ENCODE assay signal across 8 mouse cellular contexts in genomic region chr3:146769940-146770659, GRCm38 (mm10). TPM values are rescaled to one million over a fixed set of nuclear protein-coding genes. Genes with fewer than 3 reads are reported as not detected.
DNase-seq lines count a peak whose midpoint lies in the region; ATAC-seq and TF ChIP-seq lines count a peak whose summit lies in the region.

No protein-coding gene starts in this region.

- no peaks in the 10 kb centered on the region for H3K36me3 ChIP-seq in E14TG2a.4 (ENCODE audit: insufficient read depth, low read length)
- no peaks in the 10 kb centered on the region for H3K36me3 ChIP-seq in forebrain, embryonic 16.5 days (ENCODE audit: control insufficient read depth, insufficient read depth)
- H3K36me3 ChIP-seq in midbrain, embryonic 14.5 days (ENCODE audit: control insufficient read depth, insufficient read depth, low read length) = no peaks in the 10 kb centered on the region
- no peaks in the 10 kb centered on the region for H3K36me3 ChIP-seq in kidney, adult 2 months (ENCODE audit: control insufficient read depth, insufficient read depth, low read length)

- ATAC-seq in cerebellum, adult (ENCODE audit: insufficient number of reproducible peaks, low FRiP score, low TSS enrichment) = peak; percentile 60
- peak; percentile 85 for ATAC-seq in forebrain, embryonic 16.5 days
- ATAC-seq in midbrain, embryonic 14.5 days (ENCODE audit: low FRiP score, low TSS enrichment) = peak; percentile 72

- peak overlapping the region; percentile 72 for H3K4me2 ChIP-seq in forebrain, embryonic 16.5 days (ENCODE audit: low read length)
- H3K4me2 ChIP-seq in midbrain, embryonic 14.5 days (ENCODE audit: low read length) = peak overlapping the region; percentile 63

- no peak for TF ChIP-seq CTCF in E14TG2a.4 (conservative IDR thresholded peaks at IDR 0.05; ENCODE audit: low read length)
- no peak for TF ChIP-seq CTCF in kidney, adult 2 months (conservative IDR thresholded peaks at IDR 0.05; ENCODE audit: insufficient read depth, insufficient read length, low read depth, low read length)

- TF ChIP-seq POLR2A in kidney, adult 2 months (IDR thresholded peaks at IDR 0.05; ENCODE audit: low read depth, low read length) = no peak

- H3K27ac ChIP-seq in forebrain, embryonic 16.5 days (ENCODE audit: low read length) = peak overlapping the region; percentile 97
- H3K27ac ChIP-seq in midbrain, embryonic 14.5 days (replicated peaks; ENCODE audit: low read depth, low read length) = peak overlapping the region; percentile 95
- H3K27ac ChIP-seq in kidney, adult 2 months (ENCODE audit: insufficient read depth, low read depth, low read length) = no peak overlapping the region

- H3K9ac ChIP-seq in forebrain, embryonic 16.5 days (replicated peaks; ENCODE audit: low read depth, low read length) = peak overlapping the region; percentile 64
- peak overlapping the region; percentile 76 for H3K9ac ChIP-seq in midbrain, embryonic 14.5 days (replicated peaks; ENCODE audit: low read length)

- peak overlapping the region; percentile 20; the same call in 1 of the 2 replicates for H3K4me3 ChIP-seq in E14TG2a.4 (replicated peaks; ENCODE audit: low read length)
- H3K4me3 ChIP-seq in forebrain, embryonic 16.5 days (replicated peaks; ENCODE audit: low read length) = peak overlapping the region; percentile 51
- H3K4me3 ChIP-seq in midbrain, embryonic 14.5 days (replicated peaks; ENCODE audit: low read depth, low read length) = peak overlapping the region; percentile 43
- no peak overlapping the region for H3K4me3 ChIP-seq in kidney, adult 2 months (ENCODE audit: insufficient read depth, low read depth, low read length)

- H3K4me1 ChIP-seq in E14TG2a.4 (replicated peaks; ENCODE audit: low read depth, low read length) = peaks cover 51% of the 10 kb centered on the region
- H3K4me1 ChIP-seq in forebrain, embryonic 16.5 days (replicated peaks; ENCODE audit: control insufficient read depth, insufficient read depth, low read length) = peaks cover 34% of the 10 kb centered on the region
- peaks cover 23% of the 10 kb centered on the region for H3K4me1 ChIP-seq in midbrain, embryonic 14.5 days (ENCODE audit: control insufficient read depth, insufficient read depth, low read length)
- H3K4me1 ChIP-seq in kidney, adult 2 months (ENCODE audit: control insufficient read depth, insufficient read depth, low read length) = no peaks in the 10 kb centered on the region

- WGBS in forebrain, embryonic 16.5 days = 7% methylated on average over 17 of the region's 17 CpGs
- WGBS in midbrain, embryonic 14.5 days = 7% methylated on average over 17 of the region's 17 CpGs
- 71% methylated on average over 17 of the region's 17 CpGs for WGBS in kidney, adult 2 months

- peak; percentile 53 to 56 for DNase-seq in layer of hippocampus, postnatal 14 days (ENCODE audit: low spot score in 2 of 2)
- DNase-seq in midbrain, embryonic 14.5 days = peak; percentile 84
- no peak for DNase-seq in kidney, postnatal 10 days
- DNase-seq in testis, postnatal 10 days (ENCODE audit: low spot score) = no peak
- DNase-seq in kidney, adult 2 months = no peak

- no peaks in the 10 kb centered on the region for H3K27me3 ChIP-seq in E14TG2a.4 (ENCODE audit: insufficient read depth, low read length)
- no peaks in the 10 kb centered on the region for H3K27me3 ChIP-seq in forebrain, embryonic 16.5 days (replicated peaks; ENCODE audit: control insufficient read depth, insufficient read depth, low read length)
- H3K27me3 ChIP-seq in midbrain, embryonic 14.5 days (ENCODE audit: control insufficient read depth, insufficient read depth, low read length) = no peaks in the 10 kb centered on the region
- no peaks in the 10 kb centered on the region for H3K27me3 ChIP-seq in kidney, adult 2 months (replicated peaks; ENCODE audit: control insufficient read depth, insufficient read depth, low read length)

- H3K9me3 ChIP-seq in E14TG2a.4 (ENCODE audit: low read length) = no peaks in the 10 kb centered on the region
- no peaks in the 10 kb centered on the region for H3K9me3 ChIP-seq in forebrain, embryonic 16.5 days (ENCODE audit: control insufficient read depth, low read length)
- no peaks in the 10 kb centered on the region for H3K9me3 ChIP-seq in midbrain, embryonic 14.5 days (ENCODE audit: control insufficient read depth, low read length)

RNA-seq across cellular contexts. Expression of gene Prkacb, which starts 42.7 kb away (rescaled TPM):
- polyA plus RNA-seq in forebrain, embryonic 16.5 days (2015; fragmentation: Nextera tagmentation; extraction: Ambion mirVana) = 190 and 195 TPM in 2 replicates
- 100 to 1,000 TPM; 214 to 231 TPM for total RNA-seq in layer of hippocampus, postnatal 14 days (2021)
- polyA plus RNA-seq in midbrain, embryonic 14.5 days (2014; fragmentation: Nextera tagmentation; extraction: Ambion mirVana) = 143 and 186 TPM in 2 replicates
- polyA plus RNA-seq in kidney, adult 2 months (2012; rRNA removed) = 20.6 and 23.3 TPM in 2 replicates

Comparison
In these comparisons a context has a peak if more than half of its experiments do, and no peak if none do; other contexts are left out.
1. DNase-seq: peak in layer of hippocampus, postnatal 14 days (2 of 2) and midbrain, embryonic 14.5 days (single experiment); none in kidney, postnatal 10 days (single experiment), testis, postnatal 10 days (single experiment) and kidney, adult 2 months (single experiment).
2. Peak in every context shown above with its lines, with median percentiles within 50 percentile points of each other: ATAC-seq.